Mouse (Mus musculus): ENCODE data around the gene Slc22a6.

DNA sequence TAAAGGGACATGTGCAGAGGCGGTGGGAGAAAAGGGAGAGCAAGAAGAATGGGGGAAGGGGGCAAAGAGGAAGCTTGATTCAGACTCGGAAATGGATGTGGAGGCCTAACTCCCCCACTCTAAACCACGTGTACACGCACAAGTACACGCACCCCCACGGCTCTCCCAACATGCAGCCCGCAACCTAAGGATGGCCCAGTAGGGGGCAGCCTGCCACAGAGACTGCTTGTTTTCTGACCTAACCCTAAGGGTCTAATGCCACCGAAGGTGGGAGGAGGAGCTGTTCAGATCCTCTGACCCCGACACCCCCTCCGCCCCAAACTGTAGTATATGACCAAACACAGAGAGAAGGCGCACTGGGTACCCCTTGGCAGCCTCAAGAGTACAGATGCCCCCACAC, 44.5 kb downstream of the Slc22a6 start:
- TF ChIP-seq CTCF (IDR thresholded peaks at IDR 0.05; ENCODE audit: extremely low read depth, insufficient read depth, low read length) (peak; percentile 44; the same call in 1 of the 2 replicates), POLR2A (IDR thresholded peaks at IDR 0.05; ENCODE audit: extremely low read depth, insufficient read depth, low read length) (no peak)
